Mouse (Mus musculus) forebrain, postnatal 0 days (tissue): ENCODE data around the gene Rhox2g. TPM values are rescaled to one million over a fixed set of nuclear protein-coding genes. Genes with fewer than 3 reads are reported as not detected.

Experiments used
- polyA plus RNA-seq: library from polyadenylated mRNA; unstranded; fragments of >200 nt; fragmentation: Nextera tagmentation; extraction: Ambion mirVana; gene quantifications from 2 replicates; pipeline ENCODE4 v1.2.1, GENCODE M21; 2015
- total RNA-seq: library from RNA; depleted of rRNA; stranded (reverse); fragments of >200 nt; gene quantifications from 2 replicates; pipeline ENCODE4 v1.2.3, GENCODE M21; 2014; rRNA removed

The Rhox2g gene
- total and polyA plus RNA-seq, 2 experiments from 2014 or later: not detected

Other genes starting within 250 kb of the Rhox2g start
- not detected in 2 replicates for gene Rhox2b, start 231.4 kb downstream of the Rhox2g start, total RNA-seq
- not detected in 2 replicates for gene Rhox2b, start 231.4 kb downstream of the Rhox2g start, polyA plus RNA-seq
- not detected in 2 replicates for gene Rhox4b, start 211.0 kb downstream of the Rhox2g start, total RNA-seq
- not detected in 2 replicates for gene Rhox4b, start 211.0 kb downstream of the Rhox2g start, polyA plus RNA-seq
- not detected in 2 replicates for gene Rhox2c, start 189.8 kb downstream of the Rhox2g start, total RNA-seq
- not detected in 2 replicates for gene Rhox2c, start 189.8 kb downstream of the Rhox2g start, polyA plus RNA-seq
- gene Rhox3c, start 184.9 kb downstream of the Rhox2g start, total RNA-seq: not detected in 2 replicates
- gene Rhox3c, start 184.9 kb downstream of the Rhox2g start, polyA plus RNA-seq: not detected in 2 replicates
- gene Rhox4c, start 163.1 kb downstream of the Rhox2g start, total RNA-seq: not detected in 2 replicates
- gene Rhox4c, start 163.1 kb downstream of the Rhox2g start, polyA plus RNA-seq: not detected in 2 replicates
- gene Rhox2d, start 150.0 kb downstream of the Rhox2g start, total RNA-seq: not detected in 2 replicates
- not detected in 2 replicates for gene Rhox2d, start 150.0 kb downstream of the Rhox2g start, polyA plus RNA-seq
- not detected in 2 replicates for gene Rhox4d, start 129.1 kb downstream of the Rhox2g start, total RNA-seq
- gene Rhox4d, start 129.1 kb downstream of the Rhox2g start, polyA plus RNA-seq: not detected in 2 replicates
- gene Rhox2e, start 113.0 kb downstream of the Rhox2g start, total RNA-seq: not detected in 2 replicates
- gene Rhox2e, start 113.0 kb downstream of the Rhox2g start, polyA plus RNA-seq: not detected in 2 replicates
- gene Rhox3e, start 101.5 kb downstream of the Rhox2g start, total RNA-seq: not detected in 2 replicates
- not detected in 2 replicates for gene Rhox3e, start 101.5 kb downstream of the Rhox2g start, polyA plus RNA-seq
- gene Rhox4e, start 86.1 kb downstream of the Rhox2g start, total RNA-seq: not detected in 2 replicates
- gene Rhox4e, start 86.1 kb downstream of the Rhox2g start, polyA plus RNA-seq: not detected in 2 replicates
- gene Rhox2f, start 72.1 kb downstream of the Rhox2g start, total RNA-seq: not detected in 2 replicates
- gene Rhox2f, start 72.1 kb downstream of the Rhox2g start, polyA plus RNA-seq: not detected in 2 replicates
- not detected in 2 replicates for gene Rhox3f, start 62.5 kb downstream of the Rhox2g start, total RNA-seq
- gene Rhox3f, start 62.5 kb downstream of the Rhox2g start, polyA plus RNA-seq: not detected in 2 replicates
- not detected in 2 replicates for gene Rhox4f, start 35.8 kb downstream of the Rhox2g start, total RNA-seq
- not detected in 2 replicates for gene Rhox4f, start 35.8 kb downstream of the Rhox2g start, polyA plus RNA-seq
- not detected in 2 replicates for gene Rhox3g, start 14.9 kb downstream of the Rhox2g start, total RNA-seq
- gene Rhox3g, start 14.9 kb downstream of the Rhox2g start, polyA plus RNA-seq: not detected in 2 replicates
- not detected in 2 replicates for gene Rhox4g, start 7.9 kb upstream of the Rhox2g start, total RNA-seq
- gene Rhox4g, start 7.9 kb upstream of the Rhox2g start, polyA plus RNA-seq: not detected in 2 replicates
- not detected in 2 replicates for gene Rhox3h, start 25.3 kb upstream of the Rhox2g start, total RNA-seq
- not detected in 2 replicates for gene Rhox3h, start 25.3 kb upstream of the Rhox2g start, polyA plus RNA-seq
- gene Rhox2h, start 29.8 kb upstream of the Rhox2g start, total RNA-seq: not detected in 2 replicates
- gene Rhox2h, start 29.8 kb upstream of the Rhox2g start, polyA plus RNA-seq: not detected in 2 replicates
- gene Rhox5, start 161.4 kb upstream of the Rhox2g start, total RNA-seq: not detected in 2 replicates
- gene Rhox5, start 161.4 kb upstream of the Rhox2g start, polyA plus RNA-seq: 0.65 and 0.70 TPM in 2 replicates
- gene Rhox6, start 183.4 kb upstream of the Rhox2g start, total RNA-seq: not detected in 2 replicates
- not detected in 2 replicates for gene Rhox6, start 183.4 kb upstream of the Rhox2g start, polyA plus RNA-seq
- not detected in 2 replicates for gene Rhox7a, start 188.2 kb upstream of the Rhox2g start, total RNA-seq
- not detected in 2 replicates for gene Rhox7a, start 188.2 kb upstream of the Rhox2g start, polyA plus RNA-seq
- not detected in 2 replicates for gene Rhox8, start 235.5 kb upstream of the Rhox2g start, total RNA-seq
- gene Rhox8, start 235.5 kb upstream of the Rhox2g start, polyA plus RNA-seq: not detected in 2 replicates